Mouse (Mus musculus): ENCODE measurements at regions not wholly inside any gene's neighbourhood (a gene's known extent, or its start where the extent isn't known, plus 50 kb on each side); places are given as distances from the start of the nearest gene placed in this dataset.
"Not testable (repeated sequence)": the region's sequence is repeated elsewhere in the genome, so short reads cannot be mapped to it uniquely, and the experiment has no call there.

DNA sequence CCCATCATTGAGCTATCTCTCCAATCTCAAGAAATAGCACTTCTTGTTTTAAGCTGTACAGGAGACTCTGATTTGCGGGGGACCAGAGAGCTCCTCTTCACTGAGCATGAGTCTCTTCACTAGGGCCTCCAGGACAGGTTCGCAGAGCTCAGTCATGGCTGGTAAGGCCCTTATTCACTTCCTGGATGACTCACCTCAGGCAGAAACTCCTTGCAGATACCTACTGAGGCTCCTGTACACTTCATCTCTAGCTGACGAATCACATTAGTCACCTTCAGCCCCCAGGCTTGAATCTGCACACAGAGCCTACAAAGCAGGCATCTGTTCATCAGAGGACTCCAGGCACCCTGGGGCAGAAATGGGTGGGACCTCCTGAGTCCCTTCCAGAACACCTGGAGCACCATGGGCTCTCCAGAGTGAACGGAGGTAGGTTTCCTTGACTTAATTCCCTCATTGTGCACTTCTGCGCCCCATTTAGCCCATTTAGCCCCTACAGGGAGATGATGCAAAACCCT is 172.8 kb downstream of the Wdr11 start:
- Histone ChIP-seq H3K9ac (ENCODE audit: low read depth, low read length) (no peak overlapping the region), H3K4me1 (ENCODE audit: control insufficient read depth, insufficient read depth, low read depth, low read length) (no peaks in the 10 kb centered on the region), H3K4me2 (ENCODE audit: low read length) (no peak overlapping the region), H3K36me3 (ENCODE audit: control insufficient read depth, insufficient read depth, low read length) (no peaks in the 10 kb centered on the region), H3K4me3 (ENCODE audit: low read length) (no peak overlapping the region), H3K9me3 (ENCODE audit: control insufficient read depth, low read length) (no peaks in the 10 kb centered on the region), H3K27ac (ENCODE audit: low read depth, low read length) (no peak overlapping the region), H3K27me3 (replicated peaks; ENCODE audit: control insufficient read depth, insufficient read depth, low read length) (no peaks in the 10 kb centered on the region)
- ATAC-seq, result no peak
- 93% methylated on average over 5 of the region's 5 CpGs for WGBS

DNA sequence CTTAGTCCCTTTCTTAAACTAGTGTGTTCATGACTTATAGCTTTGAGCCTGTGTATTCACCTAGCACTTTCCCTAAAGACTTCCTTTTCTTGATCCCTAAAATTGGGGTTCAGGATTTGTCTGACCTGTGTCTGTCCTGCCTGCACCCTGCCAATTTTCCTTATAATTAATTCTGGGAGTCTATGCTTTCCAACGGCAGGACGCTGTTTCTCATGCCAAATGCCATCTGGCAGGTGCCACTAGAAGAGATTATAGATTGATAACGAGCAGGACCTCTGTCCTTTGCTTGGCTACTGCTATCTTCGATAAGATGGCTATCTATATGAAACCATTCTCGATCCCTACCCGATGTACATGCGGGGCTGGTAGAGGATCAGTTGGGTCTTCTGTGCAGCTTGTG is 174.0 kb downstream of the Wdr11 start:
- H3K4me2 ChIP-seq (ENCODE audit: low read length), result no peak overlapping the region
- H3K36me3 ChIP-seq (ENCODE audit: control insufficient read depth, insufficient read depth, low read length), result no peaks in the 10 kb centered on the region
- no peak for ATAC-seq
- H3K4me1 ChIP-seq (ENCODE audit: control insufficient read depth, insufficient read depth, low read depth, low read length), result no peaks in the 10 kb centered on the region
- no peak overlapping the region for H3K27ac ChIP-seq (ENCODE audit: low read depth, low read length)
- H3K9me3 ChIP-seq (ENCODE audit: control insufficient read depth, low read length), result no peaks in the 10 kb centered on the region
- 79% methylated on average over 7 of the region's 7 CpGs for WGBS
- no peaks in the 10 kb centered on the region for H3K27me3 ChIP-seq (replicated peaks; ENCODE audit: control insufficient read depth, insufficient read depth, low read length)
- H3K9ac ChIP-seq (ENCODE audit: low read depth, low read length), result no peak overlapping the region
- no peak overlapping the region for H3K4me3 ChIP-seq (ENCODE audit: low read length)

DNA sequence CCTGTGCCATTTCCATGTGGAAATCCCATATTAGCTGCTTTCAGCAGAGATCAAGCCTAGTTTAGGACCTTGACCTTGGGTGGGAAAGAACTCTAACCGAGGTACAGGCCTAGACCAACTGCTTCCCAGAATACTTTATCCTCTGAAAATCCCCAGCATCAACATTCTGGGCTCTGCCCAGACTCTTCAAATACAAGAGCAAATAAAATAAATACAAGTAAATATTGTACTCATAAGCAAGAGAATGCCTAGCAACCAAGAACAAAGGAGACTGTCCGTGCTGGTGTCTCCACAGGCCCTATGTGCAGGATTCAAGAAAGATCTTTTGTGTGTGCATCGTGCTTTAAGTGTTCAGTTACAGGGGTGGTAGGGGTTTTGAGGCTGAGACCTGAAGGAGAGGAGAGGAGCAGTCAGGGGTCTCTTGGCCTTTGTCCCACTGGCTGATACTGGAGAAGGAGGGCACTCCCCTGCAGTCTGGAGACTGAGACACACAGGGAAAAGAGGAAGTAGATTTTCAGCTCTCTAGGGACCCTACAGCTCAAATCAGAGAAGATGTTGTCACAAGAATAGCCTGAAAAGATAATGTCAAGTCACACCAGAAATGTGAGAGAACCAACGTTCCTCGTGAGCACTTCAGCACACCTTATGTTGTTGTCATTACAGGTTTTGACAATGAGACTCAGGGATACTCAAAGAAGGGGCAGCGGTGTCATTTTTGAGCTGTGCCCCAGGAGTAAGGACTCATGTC is 174.6 kb downstream of the Wdr11 start:
- Histone ChIP-seq H3K9ac (ENCODE audit: low read depth, low read length) (no peak overlapping the region), H3K4me3 (ENCODE audit: low read length) (no peak overlapping the region), H3K9me3 (ENCODE audit: control insufficient read depth, low read length) (no peaks in the 10 kb centered on the region), H3K4me1 (ENCODE audit: control insufficient read depth, insufficient read depth, low read depth, low read length) (no peaks in the 10 kb centered on the region), H3K36me3 (ENCODE audit: control insufficient read depth, insufficient read depth, low read length) (no peaks in the 10 kb centered on the region), H3K27me3 (replicated peaks; ENCODE audit: control insufficient read depth, insufficient read depth, low read length) (no peaks in the 10 kb centered on the region), H3K4me2 (ENCODE audit: low read length) (no peak overlapping the region), H3K27ac (ENCODE audit: low read depth, low read length) (no peak overlapping the region)
- ATAC-seq, result no peak
- WGBS, result 68% methylated on average over 6 of the region's 6 CpGs

DNA sequence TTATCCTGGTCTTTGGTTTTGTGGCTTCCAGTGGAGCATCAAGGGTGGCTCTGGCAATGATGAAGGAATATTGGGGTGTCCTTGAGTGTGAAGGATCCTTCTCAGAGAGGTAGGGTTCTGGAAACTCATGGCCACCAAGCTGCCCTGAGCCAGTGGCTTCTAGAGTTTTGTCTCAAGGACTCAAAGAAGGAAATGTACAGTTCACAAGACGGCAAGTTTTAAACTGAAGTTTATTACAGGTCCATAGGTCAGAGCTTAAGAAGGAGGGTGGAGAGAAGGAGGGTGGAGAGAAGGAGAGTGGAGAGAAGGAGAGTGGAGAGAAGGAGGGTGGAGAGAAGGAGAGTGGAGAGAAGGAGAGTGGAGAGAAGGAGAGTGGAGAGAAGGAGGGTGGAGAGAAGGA is 178.0 kb downstream of the Wdr11 start:
- not testable (repeated sequence) for H3K9ac ChIP-seq (ENCODE audit: low read depth, low read length); H3K9me3 ChIP-seq (ENCODE audit: control insufficient read depth, low read length); H3K27me3 ChIP-seq (replicated peaks; ENCODE audit: control insufficient read depth, insufficient read depth, low read length); H3K36me3 ChIP-seq (ENCODE audit: control insufficient read depth, insufficient read depth, low read length); H3K27ac ChIP-seq (ENCODE audit: low read depth, low read length); ATAC-seq; H3K4me3 ChIP-seq (ENCODE audit: low read length); H3K4me2 ChIP-seq (ENCODE audit: low read length)
- peaks cover 15% of the 10 kb centered on the region for H3K4me1 ChIP-seq (ENCODE audit: control insufficient read depth, insufficient read depth, low read depth, low read length)
- WGBS, result 85% methylated on average over 1 of the region's 1 CpGs

- no peak overlapping the region for H3K4me2 ChIP-seq (ENCODE audit: low read length)
- H3K4me3 ChIP-seq (ENCODE audit: low read length), result no peak overlapping the region
- H3K4me1 ChIP-seq (ENCODE audit: control insufficient read depth, insufficient read depth, low read depth, low read length), result peaks cover 15% of the 10 kb centered on the region
- H3K27ac ChIP-seq (ENCODE audit: low read depth, low read length), result no peak overlapping the region
- ATAC-seq, result no peak
- no peaks in the 10 kb centered on the region for H3K9me3 ChIP-seq (ENCODE audit: control insufficient read depth, low read length)
- no peaks in the 10 kb centered on the region for H3K36me3 ChIP-seq (ENCODE audit: control insufficient read depth, insufficient read depth, low read length)
- H3K9ac ChIP-seq (ENCODE audit: low read depth, low read length), result no peak overlapping the region
- peaks cover 2% of the 10 kb centered on the region; the same call in 1 of the 2 replicates for H3K27me3 ChIP-seq (replicated peaks; ENCODE audit: control insufficient read depth, insufficient read depth, low read length)
- 72% methylated on average over 2 of the region's 2 CpGs for WGBS
Measured at GRCm38 (mm10) chr7:129771876-129772275, 180.2 kb downstream of the Wdr11 start.

- Histone ChIP-seq H3K4me2 (ENCODE audit: low read length) (no peak overlapping the region), H3K9me3 (ENCODE audit: control insufficient read depth, low read length) (no peaks in the 10 kb centered on the region), H3K27ac (ENCODE audit: low read depth, low read length) (no peak overlapping the region), H3K36me3 (ENCODE audit: control insufficient read depth, insufficient read depth, low read length) (no peaks in the 10 kb centered on the region), H3K9ac (ENCODE audit: low read depth, low read length) (no peak overlapping the region), H3K27me3 (replicated peaks; ENCODE audit: control insufficient read depth, insufficient read depth, low read length) (peaks cover 2% of the 10 kb centered on the region; the same call in 1 of the 2 replicates), H3K4me3 (ENCODE audit: low read length) (no peak overlapping the region), H3K4me1 (ENCODE audit: control insufficient read depth, insufficient read depth, low read depth, low read length) (peaks cover 15% of the 10 kb centered on the region)
- 68% methylated on average over 11 of the region's 11 CpGs for WGBS
- ATAC-seq, result no peak
Measured at GRCm38 (mm10) chr7:129772540-129773331, 181.1 kb downstream of the Wdr11 start.

DNA sequence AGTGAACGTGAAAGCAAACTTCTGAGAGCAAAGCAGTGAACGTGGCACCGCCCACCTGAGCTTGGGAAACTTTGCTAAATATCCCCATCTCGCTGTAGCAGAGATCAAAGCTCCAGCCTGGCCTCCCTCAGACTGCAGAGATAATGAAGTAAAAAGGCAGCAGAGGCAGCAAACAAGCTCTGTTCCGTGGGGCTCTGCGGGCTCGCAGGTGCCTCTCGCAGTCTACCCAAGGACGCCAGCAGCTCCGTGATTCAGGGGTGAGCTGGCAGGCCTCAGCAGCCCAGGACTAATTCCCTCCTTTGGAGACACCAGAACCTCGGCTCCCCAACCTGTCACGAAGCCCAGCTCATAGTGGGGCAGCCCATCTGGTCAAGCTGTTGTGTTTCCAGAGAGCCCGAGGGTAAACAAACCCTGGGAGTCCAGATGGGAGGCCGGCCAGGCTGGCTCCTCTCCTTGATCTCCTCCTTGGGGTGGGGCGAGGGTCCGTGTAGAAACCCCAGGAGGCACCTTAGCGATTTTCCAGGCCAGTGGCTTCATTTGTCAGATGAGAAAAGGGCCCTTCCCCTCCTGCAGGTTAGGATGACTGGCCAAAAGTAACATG is 182.7 kb downstream of the Wdr11 start:
- 0 out of 2 replicates have a peak, but pooled peaks have one; percentile 32 for ATAC-seq
- 6% methylated on average over 17 of the region's 17 CpGs for WGBS
- Histone ChIP-seq H3K9ac (ENCODE audit: low read depth, low read length) (no peak overlapping the region; the same call in 1 of the 2 replicates), H3K4me3 (ENCODE audit: low read length) (no peak overlapping the region), H3K27me3 (replicated peaks; ENCODE audit: control insufficient read depth, insufficient read depth, low read length) (peaks cover 2% of the 10 kb centered on the region; the same call in 1 of the 2 replicates), H3K36me3 (ENCODE audit: control insufficient read depth, insufficient read depth, low read length) (no peaks in the 10 kb centered on the region), H3K4me1 (ENCODE audit: control insufficient read depth, insufficient read depth, low read depth, low read length) (peaks cover 27% of the 10 kb centered on the region), H3K9me3 (ENCODE audit: control insufficient read depth, low read length) (no peaks in the 10 kb centered on the region), H3K4me2 (ENCODE audit: low read length) (0 out of 2 replicates have a peak overlapping the region, but pooled peaks have one; percentile 5), H3K27ac (ENCODE audit: low read depth, low read length) (peak overlapping the region; percentile 35; the same call in 1 of the 2 replicates)

DNA sequence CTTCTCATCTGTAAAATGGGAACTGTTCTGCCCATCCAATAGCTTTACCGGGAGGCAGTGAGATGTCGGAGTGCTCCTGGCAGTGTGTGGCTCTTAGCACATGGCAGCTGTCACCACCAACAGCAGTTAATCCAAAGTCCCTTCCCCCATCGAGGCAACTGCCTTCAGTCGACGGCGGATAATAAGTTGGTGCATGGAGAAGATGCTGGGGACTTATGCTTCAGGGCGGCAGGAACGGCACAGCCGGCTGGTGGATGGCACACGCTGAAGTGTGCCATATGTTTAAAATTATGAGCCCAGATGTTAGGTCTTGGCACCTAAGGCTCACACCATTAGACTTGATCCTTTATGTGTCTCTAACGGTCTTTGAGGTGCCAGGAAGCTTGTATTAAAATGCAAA is 183.5 kb downstream of the Wdr11 start:
- ATAC-seq, result no peak
- no peaks in the 10 kb centered on the region for H3K9me3 ChIP-seq (ENCODE audit: control insufficient read depth, low read length)
- no peak overlapping the region for H3K9ac ChIP-seq (ENCODE audit: low read depth, low read length)
- no peak overlapping the region for H3K27ac ChIP-seq (ENCODE audit: low read depth, low read length)
- H3K4me1 ChIP-seq (ENCODE audit: control insufficient read depth, insufficient read depth, low read depth, low read length), result peaks cover 34% of the 10 kb centered on the region
- peaks cover 2% of the 10 kb centered on the region; the same call in 1 of the 2 replicates for H3K27me3 ChIP-seq (replicated peaks; ENCODE audit: control insufficient read depth, insufficient read depth, low read length)
- H3K36me3 ChIP-seq (ENCODE audit: control insufficient read depth, insufficient read depth, low read length), result no peaks in the 10 kb centered on the region
- 40% methylated on average over 11 of the region's 11 CpGs for WGBS
- no peak overlapping the region for H3K4me2 ChIP-seq (ENCODE audit: low read length)
- no peak overlapping the region for H3K4me3 ChIP-seq (ENCODE audit: low read length)

Measured in hindbrain, embryonic 16.5 days (tissue).